Mouse (Mus musculus): ENCODE measurements around the gene Pcolce. TPM values are rescaled to one million over a fixed set of nuclear protein-coding genes. Genes with fewer than 3 reads are reported as not detected.
"Not testable (repeated sequence)": the region's sequence is repeated elsewhere in the genome, so short reads cannot be mapped to it uniquely, and the experiment has no call there.

Pcolce gene
- polyA plus RNA-seq, 1 experiment = 368 TPM

GRCm38 (mm10) chr5:137628498-137629305, 15.1 kb upstream of the Pcolce start, which contains the start of the genes Fbxo24, Lrch4 and Gm20605:
TSS of gene Fbxo24 (minus strand) at chr5:137629002.
TSS of gene Lrch4 (plus strand) at chr5:137629121.
TSS of gene Gm20605 (plus strand) at chr5:137629175.
- Histone ChIP-seq H3ac (ENCODE audit: control insufficient read depth, insufficient read length) (peak within 1 kb of the TSS; percentile 21), H3K4me2 (ENCODE audit: low read depth) (peak within 1 kb of the TSS; percentile 99), H3K79me2 (ENCODE audit: control insufficient read depth, insufficient read depth) (peaks cover 37% of the 10 kb centered on the region), H3K4me3 (peak within 1 kb of the TSS; percentile 82), H3K27me3 (ENCODE audit: control insufficient read depth, insufficient read depth, insufficient read length) (no peaks in the 10 kb centered on the region), H3K36me3 (ENCODE audit: control insufficient read depth, insufficient read depth) (peaks cover 8% of the 10 kb centered on the region)
- peak; percentile 98 for TF ChIP-seq POLR2A (IDR thresholded peaks at IDR 0.05; ENCODE audit: insufficient read length, low read depth)
- TF ChIP-seq REST (IDR thresholded peaks at IDR 0.05; ENCODE audit: insufficient read depth, insufficient read length) = no peak
- TF ChIP-seq MYOG (IDR thresholded peaks at IDR 0.05; ENCODE audit: control insufficient read depth in 1 of 3, insufficient read depth in 1 of 3, insufficient read length in 2 of 3, low read depth in 2 of 3) = no peak
- no peak for TF ChIP-seq TCF12 (IDR thresholded peaks at IDR 0.05; ENCODE audit: insufficient read depth, poor library complexity, severe bottlenecking)
- no peak for TF ChIP-seq TCF3 (IDR thresholded peaks at IDR 0.05; ENCODE audit: insufficient read length, low read depth)
- no peak for TF ChIP-seq MAX (IDR thresholded peaks at IDR 0.05; ENCODE audit: low read depth)
- no peak for TF ChIP-seq SRF (IDR thresholded peaks at IDR 0.05; ENCODE audit: control insufficient read depth, insufficient read length, low read depth)
- TF ChIP-seq MYOD1 (IDR thresholded peaks at IDR 0.05; ENCODE audit: control insufficient read depth in 1 of 3, insufficient read length in 2 of 3, low read depth in 2 of 3) = peak in 2 of 3 experiments; percentile 64 to 80
- peak; percentile 95 for TF ChIP-seq POLR2AphosphoS2 (IDR thresholded peaks at IDR 0.05; ENCODE audit: insufficient read length, low read depth)
- TF ChIP-seq E2F4 (IDR thresholded peaks at IDR 0.05; ENCODE audit: insufficient read depth) = no peak

DNA sequence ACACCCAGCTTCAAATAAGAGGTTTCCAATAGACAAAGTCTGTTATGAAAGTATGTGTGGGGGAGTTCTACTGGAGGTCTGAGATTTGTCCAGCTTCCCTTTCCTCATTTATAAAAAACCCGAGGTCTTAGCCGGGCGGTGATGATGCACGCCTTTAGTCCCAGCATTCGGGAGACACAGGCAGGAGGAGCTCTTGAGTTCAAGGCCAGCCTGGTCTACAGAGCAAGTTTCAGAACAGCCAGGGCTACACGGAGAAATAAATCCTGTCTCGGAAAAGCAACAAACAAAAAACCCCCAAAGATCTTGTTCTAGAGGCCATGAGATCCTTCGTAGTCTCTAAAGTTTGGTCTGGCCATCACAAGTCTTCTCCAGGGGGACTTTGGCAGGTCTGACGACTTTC, 14.4 kb upstream of the Pcolce start:
- H3K36me3 ChIP-seq (ENCODE audit: control insufficient read depth, insufficient read depth) = peaks cover 3% of the 10 kb centered on the region
- H3K27me3 ChIP-seq (ENCODE audit: control insufficient read depth, insufficient read depth, insufficient read length) = no peaks in the 10 kb centered on the region
- TF ChIP-seq E2F4 (IDR thresholded peaks at IDR 0.05; ENCODE audit: insufficient read depth) = no peak
- TF ChIP-seq MAX (IDR thresholded peaks at IDR 0.05; ENCODE audit: low read depth) = no peak
- no peak for TF ChIP-seq TCF12 (IDR thresholded peaks at IDR 0.05; ENCODE audit: insufficient read depth, poor library complexity, severe bottlenecking)
- no peak for TF ChIP-seq TCF3 (IDR thresholded peaks at IDR 0.05; ENCODE audit: insufficient read length, low read depth)
- TF ChIP-seq POLR2A (IDR thresholded peaks at IDR 0.05; ENCODE audit: insufficient read length, low read depth) = no peak
- TF ChIP-seq POLR2AphosphoS2 (IDR thresholded peaks at IDR 0.05; ENCODE audit: insufficient read length, low read depth) = no peak
- TF ChIP-seq SRF (IDR thresholded peaks at IDR 0.05; ENCODE audit: control insufficient read depth, insufficient read length, low read depth) = no peak
- TF ChIP-seq CEBPB (IDR thresholded peaks at IDR 0.05; ENCODE audit: insufficient read depth, poor library complexity, severe bottlenecking) = no peak
- no peak for TF ChIP-seq REST (IDR thresholded peaks at IDR 0.05; ENCODE audit: insufficient read depth, insufficient read length)
- TF ChIP-seq USF1 (IDR thresholded peaks at IDR 0.05; ENCODE audit: low read depth) = no peak
- no peak for TF ChIP-seq MYOD1 (IDR thresholded peaks at IDR 0.05; ENCODE audit: control insufficient read depth in 1 of 3, insufficient read length in 2 of 3, low read depth in 2 of 3)
- peak overlapping the region; percentile 82 for H3K4me3 ChIP-seq
- H3K4me2 ChIP-seq (ENCODE audit: low read depth) = peak overlapping the region; percentile 88
- H3K79me2 ChIP-seq (ENCODE audit: control insufficient read depth, insufficient read depth) = peaks cover 37% of the 10 kb centered on the region
- no peak overlapping the region for H3ac ChIP-seq (ENCODE audit: control insufficient read depth, insufficient read length)

DNA sequence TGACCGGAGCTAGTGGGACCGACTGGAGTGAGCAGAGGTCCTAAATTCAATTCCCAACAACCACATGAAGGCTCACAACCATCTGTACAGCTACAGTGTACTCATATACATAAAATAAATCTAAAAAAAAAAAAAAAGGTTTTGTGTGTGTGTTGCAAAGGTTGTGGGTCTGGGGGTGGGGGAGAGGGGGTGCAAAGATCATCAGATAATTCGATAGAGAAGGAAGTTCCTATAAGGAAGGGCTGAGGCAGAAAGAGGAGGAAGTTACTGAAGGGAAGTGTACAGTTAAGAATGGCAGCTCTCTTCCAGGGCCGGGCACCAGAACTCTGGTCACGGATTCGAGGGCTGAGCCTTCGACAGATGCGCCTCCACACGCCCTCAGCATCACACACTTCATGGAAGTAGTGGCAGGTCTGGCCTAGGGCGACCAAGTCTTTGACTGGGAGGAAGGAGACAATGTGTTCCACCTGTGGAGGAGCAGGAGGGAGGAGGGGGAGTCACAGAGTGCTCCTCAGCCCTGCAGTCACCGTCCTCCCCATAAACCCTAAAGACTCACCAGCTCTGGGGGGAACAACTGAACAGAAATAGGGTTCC, 10.4 kb upstream of the Pcolce start:
- Histone ChIP-seq H3K4me3 (no peak overlapping the region), H3K27me3 (ENCODE audit: control insufficient read depth, insufficient read depth, insufficient read length) (no peaks in the 10 kb centered on the region), H3K4me2 (ENCODE audit: low read depth) (no peak overlapping the region), H3ac (ENCODE audit: control insufficient read depth, insufficient read length) (no peak overlapping the region), H3K36me3 (ENCODE audit: control insufficient read depth, insufficient read depth) (no peaks in the 10 kb centered on the region), H3K79me2 (ENCODE audit: control insufficient read depth, insufficient read depth) (no peaks in the 10 kb centered on the region)
- no peak for TF ChIP-seq USF1 (IDR thresholded peaks at IDR 0.05; ENCODE audit: low read depth)
- no peak for TF ChIP-seq MYOG (IDR thresholded peaks at IDR 0.05; ENCODE audit: control insufficient read depth in 1 of 3, insufficient read depth in 1 of 3, insufficient read length in 2 of 3, low read depth in 2 of 3)
- no peak for TF ChIP-seq MYOD1 (IDR thresholded peaks at IDR 0.05; ENCODE audit: control insufficient read depth in 1 of 3, insufficient read length in 2 of 3, low read depth in 2 of 3)
- TF ChIP-seq MAX (IDR thresholded peaks at IDR 0.05; ENCODE audit: low read depth) = no peak
- TF ChIP-seq CEBPB (IDR thresholded peaks at IDR 0.05; ENCODE audit: insufficient read depth, poor library complexity, severe bottlenecking) = no peak
- no peak for TF ChIP-seq TCF3 (IDR thresholded peaks at IDR 0.05; ENCODE audit: insufficient read length, low read depth)
- no peak for TF ChIP-seq POLR2AphosphoS2 (IDR thresholded peaks at IDR 0.05; ENCODE audit: insufficient read length, low read depth)
- no peak for TF ChIP-seq SRF (IDR thresholded peaks at IDR 0.05; ENCODE audit: control insufficient read depth, insufficient read length, low read depth)
- no peak for TF ChIP-seq TCF12 (IDR thresholded peaks at IDR 0.05; ENCODE audit: insufficient read depth, poor library complexity, severe bottlenecking)
- no peak for TF ChIP-seq E2F4 (IDR thresholded peaks at IDR 0.05; ENCODE audit: insufficient read depth)

DNA sequence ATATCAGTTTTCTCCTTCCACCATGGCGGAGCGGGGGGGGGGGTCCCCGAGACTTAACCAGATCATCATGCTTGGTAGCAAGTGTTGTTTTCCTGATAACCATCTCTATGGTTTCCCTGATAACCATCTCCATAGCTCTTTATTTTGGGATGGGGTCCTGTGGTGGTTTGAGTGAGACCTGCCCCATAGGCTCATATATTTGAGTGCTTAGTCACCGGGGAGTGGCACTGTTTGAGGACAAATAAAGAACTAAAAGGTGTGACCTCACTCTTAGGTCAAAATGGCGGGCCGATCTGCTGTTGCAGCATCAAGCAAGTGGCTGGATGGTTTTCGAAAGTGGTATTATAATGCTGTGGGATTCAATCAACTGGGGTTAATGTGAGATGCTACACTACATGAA, 1.8 kb upstream of the Pcolce start:
- no peak overlapping the region for H3ac ChIP-seq (ENCODE audit: control insufficient read depth, insufficient read length)
- TF ChIP-seq E2F4 (IDR thresholded peaks at IDR 0.05; ENCODE audit: insufficient read depth) (no peak), CEBPB (IDR thresholded peaks at IDR 0.05; ENCODE audit: insufficient read depth, poor library complexity, severe bottlenecking) (no peak), MYOG (IDR thresholded peaks at IDR 0.05; ENCODE audit: control insufficient read depth in 1 of 3, insufficient read depth in 1 of 3, insufficient read length in 2 of 3, low read depth in 2 of 3) (no peak), POLR2AphosphoS2 (IDR thresholded peaks at IDR 0.05; ENCODE audit: insufficient read length, low read depth) (no peak), MAX (IDR thresholded peaks at IDR 0.05; ENCODE audit: low read depth) (no peak), USF1 (IDR thresholded peaks at IDR 0.05; ENCODE audit: low read depth) (no peak), REST (IDR thresholded peaks at IDR 0.05; ENCODE audit: insufficient read depth, insufficient read length) (no peak), POLR2A (IDR thresholded peaks at IDR 0.05; ENCODE audit: insufficient read length, low read depth) (no peak), TCF3 (IDR thresholded peaks at IDR 0.05; ENCODE audit: insufficient read length, low read depth) (no peak), MYOD1 (IDR thresholded peaks at IDR 0.05; ENCODE audit: control insufficient read depth in 1 of 3, insufficient read length in 2 of 3, low read depth in 2 of 3) (no peak), SRF (IDR thresholded peaks at IDR 0.05; ENCODE audit: control insufficient read depth, insufficient read length, low read depth) (no peak), TCF12 (IDR thresholded peaks at IDR 0.05; ENCODE audit: insufficient read depth, poor library complexity, severe bottlenecking) (no peak)

DNA sequence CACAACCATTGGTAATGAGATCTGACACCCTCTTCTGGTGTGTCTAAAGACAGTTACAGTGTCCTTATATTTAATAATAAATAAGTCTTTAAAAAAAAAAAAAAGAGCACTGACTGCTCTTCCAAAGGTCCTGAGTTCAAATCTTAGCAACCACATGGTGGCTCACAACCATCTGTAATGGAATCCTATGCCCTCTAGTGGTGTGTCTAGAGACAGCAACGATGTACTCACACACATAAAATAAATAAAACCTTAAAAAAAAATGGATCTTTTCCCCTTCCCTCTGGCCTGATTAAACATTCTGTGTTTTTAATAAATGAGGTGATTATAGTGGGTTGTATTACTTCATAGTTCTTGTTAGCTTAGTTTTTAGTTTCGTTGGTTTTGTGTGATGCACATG, 1.3 kb upstream of the Pcolce start:
- H3ac ChIP-seq (ENCODE audit: control insufficient read depth, insufficient read length); H3K36me3 ChIP-seq (ENCODE audit: control insufficient read depth, insufficient read depth); H3K4me2 ChIP-seq (ENCODE audit: low read depth); H3K4me3 ChIP-seq; H3K27me3 ChIP-seq (ENCODE audit: control insufficient read depth, insufficient read depth, insufficient read length): not testable (repeated sequence)
- H3K79me2 ChIP-seq (ENCODE audit: control insufficient read depth, insufficient read depth) = peaks cover 10% of the 10 kb centered on the region

More for the DNA sequence above, 1.8 kb upstream of the Pcolce start:
- H3K36me3 ChIP-seq (ENCODE audit: control insufficient read depth, insufficient read depth) = no peaks in the 10 kb centered on the region
- peaks cover 6% of the 10 kb centered on the region for H3K79me2 ChIP-seq (ENCODE audit: control insufficient read depth, insufficient read depth)
- H3K27me3 ChIP-seq (ENCODE audit: control insufficient read depth, insufficient read depth, insufficient read length) = no peaks in the 10 kb centered on the region
- no peak overlapping the region for H3K4me3 ChIP-seq
- H3K4me2 ChIP-seq (ENCODE audit: low read depth) = no peak overlapping the region

Data from myocyte (in vitro differentiated cells).